Mouse (Mus musculus): ENCODE measurements around the gene Gm9857.

The Gm9857 gene

GRCm38 (mm10) chr3:108940001-108940633, at the start of gene Gm9857:
Gene Gm9857 (minus strand): TSS chr3:108940445.
- no peak for DNase-seq (ENCODE audit: low spot score in 2 of 2)

- no peak for DNase-seq (ENCODE audit: low spot score in 2 of 2)
Measured at GRCm38 (mm10) chr3:108987009-108987659, 46.9 kb upstream of the Gm9857 start.

GRCm38 (mm10) chr3:108986534-108986933, 46.3 kb upstream of the Gm9857 start:
- DNase-seq (ENCODE audit: low spot score in 2 of 2) = no peak

GRCm38 (mm10) chr3:108983989-108984388, 43.7 kb upstream of the Gm9857 start:
- DNase-seq (ENCODE audit: low spot score in 2 of 2) = no peak

GRCm38 (mm10) chr3:108981946-108982345, 41.7 kb upstream of the Gm9857 start:
- no peak for DNase-seq (ENCODE audit: low spot score in 2 of 2)

GRCm38 (mm10) chr3:108977340-108978030, 37.2 kb upstream of the Gm9857 start:
- DNase-seq (ENCODE audit: low spot score in 2 of 2) = no peak

- no peak for DNase-seq (ENCODE audit: low spot score in 2 of 2)
Measured at GRCm38 (mm10) chr3:108974920-108975485, 34.8 kb upstream of the Gm9857 start.

- DNase-seq (ENCODE audit: low spot score in 2 of 2) = no peak
Measured at GRCm38 (mm10) chr3:108973980-108974660, 33.9 kb upstream of the Gm9857 start.

GRCm38 (mm10) chr3:108966051-108966450, 25.8 kb upstream of the Gm9857 start:
- no peak for DNase-seq (ENCODE audit: low spot score in 2 of 2)

- DNase-seq (ENCODE audit: low spot score in 2 of 2) = no peak
Measured at GRCm38 (mm10) chr3:108964361-108965044, 24.3 kb upstream of the Gm9857 start.

GRCm38 (mm10) chr3:108963776-108964175, 23.5 kb upstream of the Gm9857 start:
- DNase-seq (ENCODE audit: low spot score in 2 of 2) = no peak

GRCm38 (mm10) chr3:108963278-108963677, 23.0 kb upstream of the Gm9857 start:
- DNase-seq (ENCODE audit: low spot score in 2 of 2) = no peak

GRCm38 (mm10) chr3:108961655-108962054, 21.4 kb upstream of the Gm9857 start:
- no peak for DNase-seq (ENCODE audit: low spot score in 2 of 2)

- no peak for DNase-seq (ENCODE audit: low spot score in 2 of 2)
Measured at GRCm38 (mm10) chr3:108961226-108961625, 21.0 kb upstream of the Gm9857 start.

GRCm38 (mm10) chr3:108959680-108960295, 19.5 kb upstream of the Gm9857 start:
- no peak for DNase-seq (ENCODE audit: low spot score in 2 of 2)

- DNase-seq (ENCODE audit: low spot score in 2 of 2) = no peak
Measured at GRCm38 (mm10) chr3:108957976-108958375, 17.7 kb upstream of the Gm9857 start.

GRCm38 (mm10) chr3:108940996-108941395, 751 bp upstream of the Gm9857 start:
- no peak for DNase-seq (ENCODE audit: low spot score in 2 of 2)

GRCm38 (mm10) chr3:108939573-108939972, 672 bp downstream of the Gm9857 start, which contains the start of gene Henmt1:
Gene Henmt1 (plus strand): TSS chr3:108939873.
- no peak for DNase-seq (ENCODE audit: low spot score in 2 of 2)

GRCm38 (mm10) chr3:108938691-108939090, 1.6 kb downstream of the Gm9857 start:
- no peak for DNase-seq (ENCODE audit: low spot score in 2 of 2)

- DNase-seq (ENCODE audit: low spot score in 2 of 2) = no peak
Measured at GRCm38 (mm10) chr3:108933557-108933956, 6.7 kb downstream of the Gm9857 start.

- no peak for DNase-seq (ENCODE audit: low spot score in 2 of 2)
Measured at GRCm38 (mm10) chr3:108926308-108926707, 13.9 kb downstream of the Gm9857 start.

All from right cerebral cortex, postnatal 36 days (tissue).